Comparison of ENCODE assay signal across 8 mouse cellular contexts in genomic region chr19:6076564-6077393, GRCm38 (mm10). TPM values are rescaled to one million over a fixed set of nuclear protein-coding genes. Genes with fewer than 3 reads are reported as not detected.
A peak's percentile ranks its signal among the peaks of the same experiment; 100 is the strongest.
DNase-seq lines count a peak whose midpoint lies in the region; ATAC-seq and TF ChIP-seq lines count a peak whose summit lies in the region.

Gene Vps51, minus strand, starts transcription at chr19:6077231.

- H3K9ac ChIP-seq in hindbrain, postnatal 0 days (replicated peaks; ENCODE audit: low read length) = peak within 1 kb of the TSS; percentile 68

- no peaks in the 10 kb centered on the region for H3K9me3 ChIP-seq in hindbrain, postnatal 0 days (ENCODE audit: low read length)

- H3K4me1 ChIP-seq in cortical plate, adult 2 months (ENCODE audit: control insufficient read depth, insufficient read depth, low read length) = peaks cover 4% of the 10 kb centered on the region
- H3K4me1 ChIP-seq in hindbrain, postnatal 0 days (ENCODE audit: insufficient read depth, low read length) = peaks cover 7% of the 10 kb centered on the region

- under 1% methylated on average over 33 of the region's 33 CpGs for WGBS in hindbrain, postnatal 0 days

- ATAC-seq in hindbrain, postnatal 0 days = peak; percentile 93
- ATAC-seq in megakaryocyte, adult 5-6 weeks (ENCODE audit: poor library complexity, severe bottlenecking) = peak; percentile 97

- peaks cover 30% of the 10 kb centered on the region for H3K36me3 ChIP-seq in hindbrain, postnatal 0 days (ENCODE audit: insufficient read depth, low read length)

- peak; percentile 97 for DNase-seq in adipocyte (ENCODE audit: low spot score)
- DNase-seq in gastrocnemius, adult 8-10 months (ENCODE audit: low spot score in 2 of 2) = peak; percentile 72 to 74
- DNase-seq in hindbrain, postnatal 0 days (ENCODE audit: low spot score) = peak; percentile 94
- peak; percentile 84 to 87 for DNase-seq in left cerebral cortex, adult 2 months (ENCODE audit: extremely low spot score in 1 of 2, low spot score in 2 of 2)
- peak; percentile 88 for DNase-seq in right cerebral cortex, adult 18-20 months
- DNase-seq in urinary bladder, adult 2 months (ENCODE audit: low spot score) = peak; percentile 66

- peak; percentile 49; the same call in 1 of the 2 replicates for TF ChIP-seq POLR2A in cortical plate, adult 2 months (IDR thresholded peaks at IDR 0.05; ENCODE audit: extremely low read depth, insufficient read depth, low read length)

- H3K27me3 ChIP-seq in hindbrain, postnatal 0 days (ENCODE audit: insufficient read depth, low read length) = no peaks in the 10 kb centered on the region

- intact Hi-C loops in left cerebral cortex, adult 2 months (cut with DNase I) = loop anchor here (1.0 kb wide), 1 partner anchor 30 kb away; the partner anchor contains the start of gene Syvn1

- no peak for TF ChIP-seq CTCF in cortical plate, adult 2 months (IDR thresholded peaks at IDR 0.05; ENCODE audit: extremely low read depth, insufficient read depth, low read length)
- TF ChIP-seq CTCF in hindbrain, postnatal 0 days (IDR thresholded peaks at IDR 0.05; ENCODE audit: low read depth) = no peak
- TF ChIP-seq CTCF in left cerebral cortex, adult 2 months (IDR thresholded peaks at IDR 0.05) = no peak

- peak within 1 kb of the TSS; percentile 89 for H3K4me3 ChIP-seq in cortical plate, adult 2 months (ENCODE audit: insufficient read depth, low read length)
- H3K4me3 ChIP-seq in hindbrain, postnatal 0 days (ENCODE audit: low read length) = peak within 1 kb of the TSS; percentile 81
- H3K4me3 ChIP-seq in left cerebral cortex, adult 2 months = peak within 1 kb of the TSS; percentile 85

- H3K4me2 ChIP-seq in hindbrain, postnatal 0 days (ENCODE audit: low read depth, low read length) = peak within 1 kb of the TSS; percentile 98

- peak within 1 kb of the TSS; percentile 75 for H3K27ac ChIP-seq in cortical plate, adult 2 months (ENCODE audit: insufficient read depth, low read length)
- H3K27ac ChIP-seq in hindbrain, postnatal 0 days = peak within 1 kb of the TSS; percentile 90
- peak within 1 kb of the TSS; percentile 95 for H3K27ac ChIP-seq in left cerebral cortex, adult 2 months

RNA-seq across cellular contexts. Expression of gene Vps51, which starts in this region (rescaled TPM):
- 97.2 and 98.2 TPM in 2 replicates for polyA plus RNA-seq in cortical plate, adult 2 months (2012; rRNA removed)
- total RNA-seq in gastrocnemius, adult 8-10 months (2022) = 10 to 100 TPM; 17.0 to 23.5 (median 20.4) TPM
- 100.0 and 102 TPM in 2 replicates for total RNA-seq in hindbrain, postnatal 0 days (2014; rRNA removed)
- polyA plus RNA-seq in hindbrain, postnatal 0 days (2015; fragmentation: Nextera tagmentation; extraction: Ambion mirVana) = 91.2 and 92.2 TPM in 2 replicates
- 100 to 1,000 TPM in 1 of 2 experiments, 10 to 100 TPM in 1; 85.3 to 101 TPM for total RNA-seq in left cerebral cortex, adult 2 months (2021)
- total RNA-seq in megakaryocyte, adult 5-6 weeks (2015) = 49.2 and 58.3 TPM in 2 replicates
- total RNA-seq in megakaryocyte, adult 5-6 weeks (2017) = 72.9 and 78.7 TPM in 2 replicates
- 62.5 and 70.8 TPM in 2 replicates for polyA plus RNA-seq in urinary bladder, adult 2 months (2012; rRNA removed)

Comparison
In these comparisons a context has a peak if more than half of its experiments do, and no peak if none do; other contexts are left out.
1. Peak in every context shown above with its lines: DNase-seq, ATAC-seq, H3K4me3 ChIP-seq and H3K27ac ChIP-seq.